In genomic region chr14:11852896-11853295, GRCm38 (mm10) we compare ENCODE assay signal across 13 mouse cellular contexts.
DNase-seq lines count a peak whose midpoint lies in the region; ATAC-seq lines count a peak whose summit lies in the region.
"Had no signal": no experiment of that assay in that cellular context is flagged by ENCODE, and none has a peak within 500 bp of the region (broad histone marks: within the 10 kb centered on the region; RNA-seq: fewer than 3 reads in every experiment).

No protein-coding gene starts in this region.

- H3K9ac ChIP-seq in hindbrain, embryonic 16.5 days (ENCODE audit: low read depth, low read length): no peak overlapping the region
- H3K9ac ChIP-seq in hindbrain, embryonic 13.5 days: no peak overlapping the region
- H3K9ac ChIP-seq: hindbrain, embryonic 12.5 days; kidney, embryonic 15.5 days; liver, embryonic 15.5 days had no signal

- H3K4me3 ChIP-seq in hindbrain, embryonic 16.5 days (ENCODE audit: low read length): no peak overlapping the region
- H3K4me3 ChIP-seq in hindbrain, embryonic 13.5 days: no peak overlapping the region
- H3K4me3 ChIP-seq: hindbrain, embryonic 12.5 days; kidney, embryonic 15.5 days; liver, embryonic 15.5 days had no signal

- no peaks in the 10 kb centered on the region for H3K4me1 ChIP-seq in hindbrain, embryonic 16.5 days (ENCODE audit: control insufficient read depth, insufficient read depth, low read depth, low read length)
- H3K4me1 ChIP-seq in hindbrain, embryonic 13.5 days (replicated peaks): no peaks in the 10 kb centered on the region; the same call in 1 of the 2 replicates
- H3K4me1 ChIP-seq: liver, embryonic 15.5 days had no signal

- no peak overlapping the region for H3K27ac ChIP-seq in hindbrain, embryonic 16.5 days (ENCODE audit: low read depth, low read length)
- H3K27ac ChIP-seq in hindbrain, embryonic 13.5 days: no peak overlapping the region
- H3K27ac ChIP-seq: hindbrain, embryonic 12.5 days; kidney, embryonic 15.5 days; liver, embryonic 15.5 days had no signal

- no peaks in the 10 kb centered on the region for H3K9me3 ChIP-seq in hindbrain, embryonic 16.5 days (ENCODE audit: control insufficient read depth, low read length)
- no peaks in the 10 kb centered on the region for H3K9me3 ChIP-seq in hindbrain, embryonic 13.5 days
- H3K9me3 ChIP-seq: hindbrain, embryonic 12.5 days; kidney, embryonic 15.5 days; liver, embryonic 15.5 days had no signal

- ATAC-seq in hindbrain, embryonic 16.5 days: 0 out of 2 replicates have a peak, but pooled peaks have one; percentile 15
- no peak for ATAC-seq in hindbrain, embryonic 13.5 days (ENCODE audit: low FRiP score)

- H3K27me3 ChIP-seq in hindbrain, embryonic 16.5 days (replicated peaks; ENCODE audit: control insufficient read depth, insufficient read depth, low read length): no peaks in the 10 kb centered on the region
- H3K27me3 ChIP-seq in hindbrain, embryonic 13.5 days: no peaks in the 10 kb centered on the region
- H3K27me3 ChIP-seq: hindbrain, embryonic 12.5 days; kidney, embryonic 15.5 days; liver, embryonic 15.5 days had no signal

- H3K4me2 ChIP-seq in hindbrain, embryonic 16.5 days (ENCODE audit: low read length): no peak overlapping the region
- no peak overlapping the region for H3K4me2 ChIP-seq in hindbrain, embryonic 13.5 days
- H3K4me2 ChIP-seq: hindbrain, embryonic 12.5 days; kidney, embryonic 15.5 days; liver, embryonic 15.5 days had no signal

- 50% methylated on average over 3 of the region's 3 CpGs for WGBS in hindbrain, embryonic 16.5 days
- WGBS in hindbrain, embryonic 13.5 days: 88% methylated on average over 3 of the region's 3 CpGs

- DNase-seq in lung, postnatal 36 days: peak; percentile 21
- no peak for DNase-seq in lung, postnatal 14 days
- DNase-seq in cerebellum, adult 9-10 months: peak; percentile 69
- no peak for DNase-seq in left cerebral cortex, postnatal 25 days (ENCODE audit: low spot score in 2 of 2)
- DNase-seq in right cerebral cortex, postnatal 4 days: no peak
- DNase-seq: adrenal gland, postnatal 25 days; gastrocnemius, postnatal 14 days; spleen, adult 18-20 months had no signal

- intact Hi-C loops in left cerebral cortex, postnatal 25 days (cut with DNase I): no loop called here

- H3K36me3 ChIP-seq in hindbrain, embryonic 16.5 days (ENCODE audit: control insufficient read depth, insufficient read depth, low read length): no peaks in the 10 kb centered on the region
- H3K36me3 ChIP-seq in hindbrain, embryonic 13.5 days: no peaks in the 10 kb centered on the region
- H3K36me3 ChIP-seq: hindbrain, embryonic 12.5 days; kidney, embryonic 15.5 days; liver, embryonic 15.5 days had no signal

Comparison
In these comparisons a context has a peak if more than half of its experiments do, and no peak if none do; other contexts are left out.
1. DNase-seq: peak in lung, postnatal 36 days (single experiment) and cerebellum, adult 9-10 months (single experiment); none in lung, postnatal 14 days (single experiment), left cerebral cortex, postnatal 25 days (0 of 2) and right cerebral cortex, postnatal 4 days (single experiment).